Mouse (Mus musculus): ENCODE data around the gene Abcg5.
A peak's percentile ranks its signal among the peaks of the same experiment; 100 is the strongest.

Abcg5 gene

GRCm38 (mm10) chr17:84682734-84683717 is at the start of gene Abcg5:
Abcg5 (minus strand) TSS chr17:84683011.
- no peak for DNase-seq (ENCODE audit: extremely low spot score, low spot score)

- DNase-seq (ENCODE audit: extremely low spot score, low spot score) = no peak
Measured at GRCm38 (mm10) chr17:84732612-84733011, 49.8 kb upstream of the Abcg5 start.

- DNase-seq (ENCODE audit: extremely low spot score, low spot score) = no peak
Measured at GRCm38 (mm10) chr17:84731361-84731760, 48.5 kb upstream of the Abcg5 start.

GRCm38 (mm10) chr17:84729140-84729539 is 46.3 kb upstream of the Abcg5 start:
- DNase-seq (ENCODE audit: extremely low spot score, low spot score) = no peak

- DNase-seq (ENCODE audit: extremely low spot score, low spot score) = no peak
Measured at GRCm38 (mm10) chr17:84728201-84728911, 45.5 kb upstream of the Abcg5 start.

GRCm38 (mm10) chr17:84725163-84725562 is 42.4 kb upstream of the Abcg5 start:
- no peak for DNase-seq (ENCODE audit: extremely low spot score, low spot score)

GRCm38 (mm10) chr17:84724028-84724427 is 41.2 kb upstream of the Abcg5 start:
- DNase-seq (ENCODE audit: extremely low spot score, low spot score) = no peak

GRCm38 (mm10) chr17:84719105-84719504 is 36.3 kb upstream of the Abcg5 start:
- DNase-seq (ENCODE audit: extremely low spot score, low spot score) = no peak

GRCm38 (mm10) chr17:84717416-84717815 is 34.6 kb upstream of the Abcg5 start:
- no peak for DNase-seq (ENCODE audit: extremely low spot score, low spot score)

- DNase-seq (ENCODE audit: extremely low spot score, low spot score) = no peak
Measured at GRCm38 (mm10) chr17:84716252-84716872, 33.6 kb upstream of the Abcg5 start.

GRCm38 (mm10) chr17:84714930-84715329 is 32.1 kb upstream of the Abcg5 start:
- DNase-seq (ENCODE audit: extremely low spot score, low spot score) = no peak

- DNase-seq (ENCODE audit: extremely low spot score, low spot score) = no peak
Measured at GRCm38 (mm10) chr17:84713563-84714164, 30.9 kb upstream of the Abcg5 start.

GRCm38 (mm10) chr17:84709403-84709851 is 26.6 kb upstream of the Abcg5 start:
- no peak for DNase-seq (ENCODE audit: extremely low spot score, low spot score)

GRCm38 (mm10) chr17:84708818-84709217 is 26.0 kb upstream of the Abcg5 start:
- no peak for DNase-seq (ENCODE audit: extremely low spot score, low spot score)

GRCm38 (mm10) chr17:84707407-84707806 is 24.6 kb upstream of the Abcg5 start:
- DNase-seq (ENCODE audit: extremely low spot score, low spot score) = no peak

GRCm38 (mm10) chr17:84698727-84699126 is 15.9 kb upstream of the Abcg5 start:
- peak; percentile 64 for DNase-seq (ENCODE audit: extremely low spot score, low spot score)

GRCm38 (mm10) chr17:84696537-84696936 is 13.7 kb upstream of the Abcg5 start:
- no peak for DNase-seq (ENCODE audit: extremely low spot score, low spot score)

GRCm38 (mm10) chr17:84693741-84694140 is 10.9 kb upstream of the Abcg5 start:
- DNase-seq (ENCODE audit: extremely low spot score, low spot score) = no peak

GRCm38 (mm10) chr17:84690111-84690510 is 7.3 kb upstream of the Abcg5 start:
- DNase-seq (ENCODE audit: extremely low spot score, low spot score) = no peak

GRCm38 (mm10) chr17:84689316-84689715 is 6.5 kb upstream of the Abcg5 start:
- DNase-seq (ENCODE audit: extremely low spot score, low spot score) = no peak

GRCm38 (mm10) chr17:84688834-84689233 is 6.0 kb upstream of the Abcg5 start:
- DNase-seq (ENCODE audit: extremely low spot score, low spot score) = no peak
